Mouse (Mus musculus) CD4-positive, CD25-positive, alpha-beta regulatory T cell, adult 2 months (primary cell): ENCODE measurements around the gene Nkx2-5.
A peak's percentile ranks its signal among the peaks of the same experiment; 100 is the strongest.

Experiments
- DNase-seq: peaks from one replicate; pipeline ENCODE4 v3.0.0-alpha.2; 2012; ENCODE audit warnings: low read depth, low spot score

The Nkx2-5 gene

GRCm38 (mm10) chr17:26844909-26845148 lies at the start of gene Nkx2-5:
Nkx2-5 (minus strand) TSS chr17:26845009.
- DNase-seq: no peak

GRCm38 (mm10) chr17:26894342-26894741 lies 49.5 kb upstream of the Nkx2-5 start:
- no peak for DNase-seq

DNA sequence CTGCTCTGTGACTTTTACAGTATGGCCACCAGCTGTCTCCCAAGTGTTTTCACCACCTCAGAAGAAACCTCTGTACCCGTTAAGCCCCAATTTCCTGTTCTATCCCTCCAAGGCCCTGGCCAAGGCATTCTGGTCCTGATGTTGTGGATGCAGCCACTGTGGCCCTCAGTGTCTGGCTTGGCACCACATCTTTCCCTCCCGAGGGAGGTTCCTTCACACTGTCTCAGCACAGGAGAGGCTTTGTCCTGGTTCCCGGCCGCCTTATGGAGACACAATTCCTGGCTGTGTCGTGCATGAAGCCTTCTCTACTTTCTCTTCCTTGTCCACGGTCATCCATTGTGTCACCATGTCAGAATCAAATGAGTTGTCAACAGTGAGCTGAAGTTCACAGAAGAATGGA lies 48.7 kb upstream of the Nkx2-5 start:
- DNase-seq: no peak

DNA sequence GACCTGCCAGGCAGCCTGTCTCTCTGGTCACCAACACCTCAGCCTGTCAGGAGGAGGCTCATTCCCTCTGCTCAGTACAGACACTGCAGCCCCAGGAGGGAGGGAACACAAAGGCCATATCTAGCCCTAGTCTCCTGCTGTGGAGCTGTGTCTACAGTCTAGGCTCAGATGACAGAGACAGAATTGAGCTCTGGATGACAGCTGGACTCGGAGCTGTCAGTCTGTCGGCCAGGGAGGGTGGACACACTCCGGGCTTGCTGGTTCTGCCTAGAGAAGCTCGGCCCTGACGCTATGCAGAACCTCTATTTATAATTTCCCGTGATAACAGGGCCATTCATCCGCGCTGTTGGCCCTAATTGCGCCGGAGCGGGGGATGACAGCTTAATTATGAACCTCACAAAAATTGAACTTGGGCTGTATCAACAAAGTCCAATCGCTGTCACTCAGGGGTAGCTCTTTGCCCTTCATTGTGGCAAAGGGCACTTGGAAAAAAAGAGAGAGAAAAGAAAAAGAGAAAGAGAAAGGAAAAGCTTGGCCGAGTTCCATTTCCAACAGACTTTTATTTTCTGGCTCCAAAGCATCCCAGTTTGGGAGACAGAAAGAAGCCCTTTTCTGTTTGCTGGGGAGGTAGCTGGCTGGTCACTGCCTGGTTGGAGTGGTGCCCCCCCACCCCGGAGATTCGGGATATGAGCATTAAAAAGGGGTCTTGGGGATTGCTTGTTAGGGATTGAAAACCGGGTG lies 48.0 kb upstream of the Nkx2-5 start:
- DNase-seq: no peak

DNA sequence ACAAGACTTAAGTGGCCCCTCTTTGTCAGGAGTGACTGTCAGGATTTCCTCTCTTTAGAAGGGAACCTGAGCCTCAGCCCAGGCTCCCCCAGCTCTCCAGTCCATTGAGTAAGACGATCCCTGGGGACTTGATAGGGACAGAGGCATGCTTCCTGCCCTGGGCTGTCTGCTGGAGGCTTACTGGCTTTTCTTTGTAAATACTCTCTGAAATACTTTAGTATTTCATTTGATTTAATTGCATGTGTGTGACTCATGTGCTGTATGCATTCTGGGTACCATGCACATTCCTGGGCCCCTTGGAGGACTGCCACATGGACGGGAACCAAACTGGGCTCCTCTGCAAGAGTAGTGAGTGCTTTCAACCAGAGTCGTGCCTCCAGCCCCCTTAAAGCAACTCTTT lies 43.1 kb upstream of the Nkx2-5 start:
- DNase-seq: no peak

DNA sequence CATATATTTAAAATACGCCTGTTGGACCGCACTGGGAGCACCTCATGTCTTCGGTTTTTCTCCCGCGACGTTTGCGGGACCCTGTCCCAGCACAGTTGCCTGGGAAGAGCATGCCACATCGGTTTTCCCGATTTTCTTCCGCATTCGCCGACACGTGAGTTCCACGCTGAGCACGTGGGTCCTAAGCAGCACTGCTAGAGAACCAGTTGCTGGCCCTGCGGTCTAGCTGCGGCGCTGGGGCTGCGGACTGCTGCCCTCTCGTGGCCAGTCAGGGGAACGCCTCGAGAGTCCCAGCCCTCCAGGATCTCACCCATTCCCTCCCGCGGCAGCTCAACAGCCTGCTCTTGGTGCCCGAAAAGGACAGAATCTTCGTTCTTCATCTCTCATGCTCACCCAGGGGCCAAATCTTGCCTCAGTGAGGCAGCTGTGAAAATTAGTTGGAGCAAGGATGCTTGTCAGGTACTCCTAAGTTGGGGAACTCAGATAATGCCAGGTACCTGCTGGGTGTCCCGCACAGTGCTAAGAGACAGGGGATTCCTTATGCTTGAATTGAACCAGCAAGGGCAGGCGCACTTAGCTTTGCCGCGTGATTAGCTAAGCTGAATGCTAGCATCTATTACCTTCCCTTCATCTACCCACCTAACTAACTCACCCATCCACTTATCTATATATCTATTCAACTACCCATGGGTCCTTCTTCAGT lies 41.4 kb upstream of the Nkx2-5 start:
- peak; percentile 91 for DNase-seq

DNA sequence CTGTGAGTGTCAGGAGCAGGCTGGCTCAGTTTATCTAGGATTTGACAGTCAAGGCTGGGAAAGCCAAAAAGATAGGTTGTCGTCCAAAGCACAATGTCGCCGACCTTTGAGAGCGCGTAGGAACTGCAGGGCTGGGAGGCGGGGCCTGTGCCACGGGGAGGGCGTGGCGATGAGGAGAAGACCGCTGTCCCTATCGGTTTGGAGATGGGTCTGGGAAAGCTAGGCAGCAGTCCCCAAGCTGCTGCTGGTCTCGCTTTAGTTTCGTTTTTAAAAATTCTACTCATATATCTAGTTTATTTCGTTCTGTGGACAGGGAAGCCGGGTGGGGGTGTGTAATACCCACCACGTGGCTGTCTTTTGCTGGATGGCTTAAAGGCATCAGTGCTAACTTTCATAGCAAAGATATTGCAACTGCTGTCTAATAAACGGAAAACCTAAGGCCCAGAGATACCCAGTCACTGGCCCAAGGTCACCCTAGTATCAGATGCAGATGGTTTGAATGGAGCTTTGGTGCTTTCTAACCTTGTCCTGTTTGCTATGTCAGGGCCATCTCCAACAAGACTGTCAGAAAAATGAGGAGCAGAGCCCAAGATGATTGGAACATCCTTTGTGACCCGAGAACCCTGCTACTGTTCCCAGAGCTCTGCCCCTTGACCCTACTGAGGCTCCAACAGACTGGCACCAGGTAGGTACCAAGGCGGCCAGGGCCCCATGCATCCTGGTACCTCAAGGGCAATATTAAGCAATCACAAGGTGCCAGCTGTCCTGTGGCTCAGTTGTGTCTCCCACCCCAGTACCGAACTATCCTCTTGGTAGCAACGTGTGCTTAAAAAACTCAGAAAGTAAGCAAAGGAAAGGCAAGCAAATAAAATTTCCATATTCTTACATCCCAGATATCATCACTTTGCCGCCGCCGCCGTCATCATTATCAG lies 40.5 kb upstream of the Nkx2-5 start:
- DNase-seq: peak; percentile 88

DNA sequence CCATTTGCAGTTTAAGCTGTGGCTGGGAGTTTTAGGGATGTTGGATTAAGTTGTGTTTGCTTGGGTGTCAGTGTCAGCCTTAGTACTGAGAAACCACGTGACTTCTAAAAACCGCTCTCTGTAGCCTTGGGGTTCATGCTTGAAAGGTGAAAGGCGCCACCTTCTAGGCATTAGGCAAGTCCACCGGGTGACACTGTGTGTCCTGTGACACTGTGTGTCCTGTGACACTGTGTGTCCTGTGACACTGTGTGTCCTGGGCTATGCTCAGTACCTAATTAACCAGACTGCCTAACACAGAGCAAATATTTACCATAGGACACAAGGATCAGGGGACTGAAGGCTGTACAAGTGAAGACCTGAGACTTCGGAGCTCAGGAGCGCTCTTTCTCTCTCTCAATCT lies 38.8 kb upstream of the Nkx2-5 start:
- DNase-seq: no peak

DNA sequence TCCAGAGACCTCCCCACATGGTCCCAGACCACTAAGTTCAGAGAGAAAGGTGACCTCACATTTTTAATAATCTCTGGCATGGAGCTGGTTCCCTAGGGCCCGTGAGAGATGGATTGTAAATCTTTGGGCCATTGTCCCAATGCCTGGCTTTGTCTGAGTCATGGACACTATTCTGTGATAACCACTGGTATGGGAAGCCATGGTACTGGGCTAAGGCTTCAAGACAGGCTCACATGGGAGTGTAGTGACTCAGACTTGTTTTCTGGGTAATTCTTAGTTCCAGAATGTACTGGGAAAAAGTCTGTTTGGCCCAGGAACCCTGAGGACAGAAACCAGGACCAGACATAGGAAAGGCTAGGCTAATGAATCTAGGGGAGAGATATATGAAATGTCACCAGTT lies 37.9 kb upstream of the Nkx2-5 start:
- DNase-seq: no peak

DNA sequence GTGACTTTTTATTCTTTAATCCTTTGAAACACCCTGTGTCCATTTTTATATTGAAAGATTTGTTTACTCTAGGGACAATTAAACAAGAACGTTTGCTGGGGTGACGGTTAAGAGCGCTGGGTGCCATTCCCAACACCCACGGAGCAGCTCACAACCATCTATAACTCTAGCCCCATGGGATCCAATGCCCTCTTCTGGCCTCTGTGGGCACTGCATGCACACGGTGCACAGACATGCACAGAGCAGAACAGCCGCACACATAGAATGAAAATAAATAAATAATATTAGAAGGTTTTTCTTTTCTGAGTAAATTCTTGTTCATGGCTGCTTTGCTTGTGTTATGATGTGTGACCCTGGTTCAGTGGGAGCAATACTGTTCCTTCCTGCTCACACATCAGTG lies 34.4 kb upstream of the Nkx2-5 start:
- DNase-seq: no peak

DNA sequence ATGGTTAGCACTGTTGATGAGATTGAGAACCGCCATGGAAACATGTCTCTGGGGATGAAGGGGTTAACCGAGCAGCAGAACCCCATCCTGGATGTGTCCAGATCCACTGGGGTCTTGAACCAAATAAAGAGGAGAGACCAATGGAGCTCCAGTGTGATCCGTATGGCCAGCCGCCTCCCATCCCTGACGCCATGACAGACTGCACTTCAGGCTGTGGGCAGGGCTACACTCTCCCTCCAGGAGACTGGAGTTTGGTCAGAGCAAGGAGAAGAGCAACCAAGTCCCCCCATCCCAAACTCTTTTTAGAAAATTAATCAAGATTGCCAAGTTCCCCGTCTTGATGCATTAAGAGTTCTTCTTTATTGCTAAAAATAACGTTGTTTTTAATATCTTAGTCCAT lies 33.1 kb upstream of the Nkx2-5 start:
- DNase-seq: no peak

GRCm38 (mm10) chr17:26874542-26874941 lies 29.7 kb upstream of the Nkx2-5 start:
- DNase-seq: no peak

GRCm38 (mm10) chr17:26873502-26873901 lies 28.7 kb upstream of the Nkx2-5 start:
- no peak for DNase-seq

DNA sequence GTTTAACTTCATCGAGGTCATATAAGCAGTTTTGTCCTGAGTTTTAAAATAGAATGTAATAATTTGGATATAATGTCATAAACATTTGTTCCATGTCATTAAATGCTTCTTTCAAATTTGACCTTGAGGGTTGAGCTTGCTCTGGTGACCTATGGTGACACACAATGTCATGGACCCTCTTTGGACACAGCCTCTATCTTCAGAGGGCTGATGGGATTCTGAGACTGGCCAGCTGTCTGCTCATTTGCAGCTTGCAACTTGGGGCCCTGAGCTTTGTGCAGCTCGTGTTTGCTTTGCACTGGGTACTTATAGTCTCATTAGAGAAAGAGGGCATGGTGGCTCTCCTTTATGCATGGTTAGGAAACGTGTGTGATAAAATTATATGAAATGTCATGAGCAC lies 28.1 kb upstream of the Nkx2-5 start:
- DNase-seq: no peak

DNA sequence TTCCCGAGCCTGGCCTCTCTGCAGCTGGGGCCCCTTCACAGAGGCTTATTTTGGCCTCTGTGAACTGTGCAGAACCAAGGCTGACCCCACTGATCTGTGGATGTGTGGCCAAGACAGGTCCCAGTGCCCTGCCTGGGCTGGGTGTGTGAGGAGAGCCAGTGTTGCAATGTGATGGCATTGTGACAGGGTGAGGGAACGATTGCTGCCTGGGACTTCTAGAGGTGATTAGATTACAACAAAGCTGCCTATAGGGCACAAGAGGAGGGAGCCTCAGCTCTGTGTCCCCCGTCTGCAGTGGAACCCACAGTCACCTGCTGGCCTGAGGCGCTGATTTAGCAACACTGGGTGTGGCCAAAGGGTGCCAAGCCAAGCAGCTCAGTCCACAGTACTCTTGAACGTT lies 23.9 kb upstream of the Nkx2-5 start:
- DNase-seq: no peak

DNA sequence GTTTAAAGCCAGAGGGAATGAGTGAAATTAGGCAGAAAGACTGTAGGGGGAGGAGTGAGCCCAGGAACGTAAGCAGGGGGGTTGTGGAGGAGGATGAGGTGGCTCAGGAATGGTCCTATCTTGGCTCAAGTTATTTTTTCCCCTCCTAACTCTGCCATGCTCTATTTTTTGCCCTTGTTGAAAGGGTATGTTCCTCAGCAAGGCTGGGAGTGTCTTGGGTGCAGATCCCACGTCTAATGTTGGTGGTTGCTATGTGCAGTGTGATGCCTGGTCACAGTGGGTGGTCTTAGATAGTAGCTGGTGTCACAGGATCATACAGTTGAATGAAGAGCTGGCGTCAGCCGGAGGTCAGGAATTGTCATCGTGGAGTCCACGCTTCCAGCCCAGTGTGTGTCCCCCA lies 20.3 kb upstream of the Nkx2-5 start:
- DNase-seq: no peak

GRCm38 (mm10) chr17:26864343-26864742 lies 19.5 kb upstream of the Nkx2-5 start:
- DNase-seq: no peak

GRCm38 (mm10) chr17:26861793-26862192 lies 17.0 kb upstream of the Nkx2-5 start:
- no peak for DNase-seq

DNA sequence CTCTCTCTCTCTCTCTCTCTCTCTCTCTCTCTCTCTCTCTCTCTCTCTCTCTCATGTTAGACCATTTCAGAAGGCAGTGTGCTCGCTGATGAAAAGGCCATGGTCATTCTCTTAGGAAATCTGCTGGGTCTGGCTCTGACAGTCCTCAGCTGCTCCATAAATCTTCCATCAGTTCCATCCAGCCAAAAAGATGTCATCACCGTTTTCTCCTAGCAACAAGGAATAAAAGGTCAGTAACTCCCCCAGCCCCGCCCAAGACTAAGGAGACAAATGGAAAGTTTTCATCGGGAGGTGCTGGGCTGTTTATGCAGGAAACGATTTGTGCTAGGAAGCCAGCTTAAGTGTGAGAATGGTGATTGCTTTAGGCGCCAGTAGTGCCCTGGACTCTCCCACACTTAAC lies 16.6 kb upstream of the Nkx2-5 start:
- DNase-seq: no peak

DNA sequence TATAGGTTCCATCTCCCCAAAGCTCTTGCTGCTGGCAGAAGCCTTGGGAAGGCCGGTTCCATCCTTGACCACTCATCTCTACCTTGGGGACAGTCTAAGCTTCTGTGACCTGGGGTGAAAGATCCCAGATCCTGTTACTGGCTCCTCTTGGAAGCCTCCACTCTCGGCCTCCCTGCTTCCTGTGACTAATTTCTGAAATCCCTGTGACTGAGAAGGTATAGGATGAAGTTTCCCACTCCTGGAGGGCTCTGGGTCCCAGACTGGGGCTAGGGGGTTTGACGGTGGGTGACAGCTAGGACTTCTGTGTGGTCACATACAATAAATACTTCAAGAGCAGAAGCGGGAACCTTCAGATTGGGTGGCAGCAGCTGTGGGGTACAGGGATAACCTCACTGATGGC lies 16.1 kb upstream of the Nkx2-5 start:
- no peak for DNase-seq

DNA sequence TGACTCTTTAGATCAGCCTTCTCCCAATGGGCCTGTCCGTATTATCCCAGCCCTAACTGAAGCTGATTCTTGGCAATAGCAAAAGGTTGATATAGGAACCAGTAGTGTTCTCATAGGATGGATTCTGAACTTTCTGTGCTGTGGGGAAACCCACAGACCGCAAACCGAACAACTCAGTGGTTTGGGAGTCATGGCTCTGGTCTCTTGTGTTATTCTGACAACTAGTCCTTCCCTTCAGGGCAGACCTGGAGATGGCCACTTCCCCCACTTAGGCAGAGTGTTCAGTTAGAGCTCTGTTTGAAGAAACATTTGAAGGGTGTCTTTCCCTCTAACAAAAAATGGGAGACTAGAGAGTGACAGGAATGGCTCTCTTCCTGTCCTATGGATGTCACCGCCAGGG lies 7.5 kb upstream of the Nkx2-5 start:
- DNase-seq: no peak

DNA sequence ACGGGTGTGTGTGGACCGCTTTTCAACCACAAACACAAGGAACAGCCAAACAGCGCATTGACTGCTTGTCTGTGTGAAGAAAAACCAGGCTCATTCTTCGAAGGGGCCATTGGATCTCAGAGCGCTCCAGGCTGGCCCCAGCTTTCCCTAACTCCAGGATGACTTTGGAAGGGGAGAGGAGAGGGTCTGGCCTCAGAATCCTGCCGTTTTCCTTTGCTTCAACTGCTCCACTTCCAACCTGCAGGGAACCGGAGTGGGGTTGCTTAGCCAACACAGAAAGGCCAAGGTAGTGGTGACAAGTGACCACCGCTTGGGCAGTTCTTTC lies 6.3 kb upstream of the Nkx2-5 start:
- no peak for DNase-seq
